Mouse (Mus musculus): ENCODE results near the gene Adarb2.

Adarb2 gene

GRCm38 (mm10) chr13:8202681-8203476, at the start of gene Adarb2:
Gene Adarb2, plus strand, starts transcription at chr13:8202866.
- DNase-seq (ENCODE audit: low read depth in 2 of 2, low spot score in 2 of 2) = no peak

- DNase-seq (ENCODE audit: low read depth in 2 of 2, low spot score in 2 of 2) = no peak
Observed at GRCm38 (mm10) chr13:8173800-8174199, 28.9 kb upstream of the Adarb2 start.

- DNase-seq (ENCODE audit: low read depth in 2 of 2, low spot score in 2 of 2) = no peak
Observed at GRCm38 (mm10) chr13:8191977-8192376, 10.7 kb upstream of the Adarb2 start.

GRCm38 (mm10) chr13:8199186-8199880, 3.3 kb upstream of the Adarb2 start:
- no peak for DNase-seq (ENCODE audit: low read depth in 2 of 2, low spot score in 2 of 2)

- no peak for DNase-seq (ENCODE audit: low read depth in 2 of 2, low spot score in 2 of 2)
Observed at GRCm38 (mm10) chr13:8203477-8203813, 779 bp downstream of the Adarb2 start.

- no peak for DNase-seq (ENCODE audit: low read depth in 2 of 2, low spot score in 2 of 2)
Observed at GRCm38 (mm10) chr13:8207337-8207736, 4.7 kb downstream of the Adarb2 start.

GRCm38 (mm10) chr13:8210776-8211175, 8.1 kb downstream of the Adarb2 start:
- DNase-seq (ENCODE audit: low read depth in 2 of 2, low spot score in 2 of 2) = no peak

- no peak for DNase-seq (ENCODE audit: low read depth in 2 of 2, low spot score in 2 of 2)
Observed at GRCm38 (mm10) chr13:8238871-8239270, 36.2 kb downstream of the Adarb2 start.

GRCm38 (mm10) chr13:8248016-8248667, 45.5 kb downstream of the Adarb2 start:
- DNase-seq (ENCODE audit: low read depth in 2 of 2, low spot score in 2 of 2) = no peak

GRCm38 (mm10) chr13:8272158-8272945, 69.7 kb downstream of the Adarb2 start:
- no peak for DNase-seq (ENCODE audit: low read depth in 2 of 2, low spot score in 2 of 2)

- no peak for DNase-seq (ENCODE audit: low read depth in 2 of 2, low spot score in 2 of 2)
Observed at GRCm38 (mm10) chr13:8283116-8283515, 80.5 kb downstream of the Adarb2 start.

- DNase-seq (ENCODE audit: low read depth in 2 of 2, low spot score in 2 of 2) = no peak
Observed at GRCm38 (mm10) chr13:8316347-8317141, 113.9 kb downstream of the Adarb2 start.

GRCm38 (mm10) chr13:8333589-8334455, 131.2 kb downstream of the Adarb2 start:
- no peak for DNase-seq (ENCODE audit: low read depth in 2 of 2, low spot score in 2 of 2)

GRCm38 (mm10) chr13:8334580-8334979, 131.9 kb downstream of the Adarb2 start:
- DNase-seq (ENCODE audit: low read depth in 2 of 2, low spot score in 2 of 2) = no peak

GRCm38 (mm10) chr13:8341086-8341807, 138.6 kb downstream of the Adarb2 start:
- no peak for DNase-seq (ENCODE audit: low read depth in 2 of 2, low spot score in 2 of 2)

- no peak for DNase-seq (ENCODE audit: low read depth in 2 of 2, low spot score in 2 of 2)
Observed at GRCm38 (mm10) chr13:8347147-8347546, 144.5 kb downstream of the Adarb2 start.

GRCm38 (mm10) chr13:8352341-8352740, 149.7 kb downstream of the Adarb2 start:
- DNase-seq (ENCODE audit: low read depth in 2 of 2, low spot score in 2 of 2) = no peak

- no peak for DNase-seq (ENCODE audit: low read depth in 2 of 2, low spot score in 2 of 2)
Observed at GRCm38 (mm10) chr13:8352952-8353351, 150.3 kb downstream of the Adarb2 start.

- DNase-seq (ENCODE audit: low read depth in 2 of 2, low spot score in 2 of 2) = no peak
Observed at GRCm38 (mm10) chr13:8365523-8365922, 162.9 kb downstream of the Adarb2 start.
